Mouse (Mus musculus): Measurements from ENCODE around the gene Hoxd11. TPM values are rescaled to one million over a fixed set of nuclear protein-coding genes. Genes with fewer than 3 reads are reported as not detected.

The Hoxd11 gene
- polyA plus RNA-seq, 1 experiment from 2014 or later = not detected

DNA sequence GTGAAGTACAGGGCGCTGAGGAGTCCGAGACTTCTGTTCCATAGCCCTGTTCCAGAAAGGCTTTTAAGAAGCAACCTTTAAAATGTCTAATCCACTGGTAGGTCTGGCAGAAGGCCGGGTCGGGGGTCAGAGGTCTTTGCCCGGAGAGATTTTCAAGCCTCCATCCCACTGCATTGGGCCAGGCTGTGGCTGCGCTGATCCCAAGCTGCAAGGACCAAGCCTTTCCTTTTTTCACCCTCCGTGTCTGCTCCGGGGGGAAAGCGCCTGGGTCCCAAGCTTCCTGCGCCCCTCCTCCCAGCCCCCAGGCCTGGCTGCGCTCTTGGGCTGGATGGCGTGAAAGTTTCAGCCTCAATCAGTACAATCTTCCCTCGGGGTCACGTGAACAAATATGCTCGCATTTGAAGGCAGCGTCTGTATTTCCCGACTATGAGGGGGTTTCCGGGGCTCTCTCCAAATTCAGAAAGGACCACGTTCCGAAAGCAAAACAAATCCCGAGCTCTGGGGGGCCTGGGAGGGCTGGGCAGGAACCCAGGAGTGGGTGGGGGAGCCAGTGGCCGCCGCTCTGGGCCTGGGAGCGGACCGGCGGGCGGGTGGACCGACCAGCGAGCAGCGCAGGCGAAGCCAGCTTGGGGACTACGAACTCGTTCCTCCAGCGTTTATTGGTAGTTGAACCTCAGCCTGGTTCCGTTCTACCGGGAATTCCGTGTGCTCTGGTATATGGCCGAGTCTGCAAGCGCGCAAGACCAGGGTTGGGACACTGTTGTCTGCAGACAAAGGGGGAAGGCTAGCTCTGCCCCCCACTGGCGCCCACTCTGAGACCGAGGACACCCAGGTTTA, 56.7 kb downstream of the Hoxd11 start:
- Histone ChIP-seq H3K36me3 (replicated peaks) (no peaks in the 10 kb centered on the region), H3K4me1 (peaks cover 17% of the 10 kb centered on the region; the same call in 1 of the 2 replicates), H3K9me3 (no peaks in the 10 kb centered on the region), H3K4me3 (peak overlapping the region; percentile 41), H3K27me3 (replicated peaks; ENCODE audit: low read depth, poor library complexity, severe bottlenecking) (peaks cover 100% of the 10 kb centered on the region), H3K27ac (replicated peaks) (no peak overlapping the region)
- WGBS = under 1% methylated on average over 42 of the region's 42 CpGs
- peak; percentile 62 for DNase-seq (ENCODE audit: low spot score)

MicroRNA genes within 50 kb of the gene (microRNA counts, 519-probe panel; counts per million panel counts)
- microRNA mmu-miR-10b = 188 counts per million, percentile 57 among the panel's probes with 10 or more counts

Small RNAs within 50 kb of the gene (microRNA-seq; reads per million reads assigned to microRNA genes)
- gene Gm44463 (not detected), gene Mir10b (191 reads per million, percentile 57 among the genes with 10 or more reads in this experiment)

Other genes starting within 250 kb of the Hoxd11 start
- 35.2 and 35.3 TPM in 2 replicates for gene Lnpk, start 100.1 kb upstream of the Hoxd11 start, polyA plus RNA-seq (2016; fragmentation: Nextera tagmentation; extraction: Ambion mirVana)
- 0.05 and 0.08 TPM in 2 replicates for gene Evx2, start 20.0 kb upstream of the Hoxd11 start, polyA plus RNA-seq (2016; fragmentation: Nextera tagmentation; extraction: Ambion mirVana)
- gene Hoxd13, start 11.2 kb upstream of the Hoxd11 start, polyA plus RNA-seq (2016; fragmentation: Nextera tagmentation; extraction: Ambion mirVana) = not detected in 2 replicates
- gene Hoxd12, start 4.5 kb upstream of the Hoxd11 start, polyA plus RNA-seq (2016; fragmentation: Nextera tagmentation; extraction: Ambion mirVana) = not detected in 2 replicates
- not detected in 2 replicates for gene Hoxd10, start 12.4 kb downstream of the Hoxd11 start, polyA plus RNA-seq (2016; fragmentation: Nextera tagmentation; extraction: Ambion mirVana)
- not detected in 2 replicates for gene Hoxd9, start 18.2 kb downstream of the Hoxd11 start, polyA plus RNA-seq (2016; fragmentation: Nextera tagmentation; extraction: Ambion mirVana)
- not detected in 2 replicates for gene Hoxd8, start 25.1 kb downstream of the Hoxd11 start, polyA plus RNA-seq (2016; fragmentation: Nextera tagmentation; extraction: Ambion mirVana)
- gene Hoxd3, start 32.4 kb downstream of the Hoxd11 start, polyA plus RNA-seq (2016; fragmentation: Nextera tagmentation; extraction: Ambion mirVana) = 1.7 and 6.9 TPM in 2 replicates
- not detected in 2 replicates for gene Hoxd4, start 32.4 kb downstream of the Hoxd11 start, polyA plus RNA-seq (2016; fragmentation: Nextera tagmentation; extraction: Ambion mirVana)
- gene Gm28230, start 47.2 kb downstream of the Hoxd11 start, polyA plus RNA-seq (2016; fragmentation: Nextera tagmentation; extraction: Ambion mirVana) = not detected in 2 replicates
- gene Hoxd1, start 83.4 kb downstream of the Hoxd11 start, polyA plus RNA-seq (2016; fragmentation: Nextera tagmentation; extraction: Ambion mirVana) = 0.20 and 0.39 TPM in 2 replicates
- gene Mtx2, start 146.2 kb downstream of the Hoxd11 start, polyA plus RNA-seq (2016; fragmentation: Nextera tagmentation; extraction: Ambion mirVana) = 112 and 113 TPM in 2 replicates

All from embryonic facial prominence, embryonic 10.5 days (tissue).